Mouse (Mus musculus): ENCODE measurements at regions not wholly inside any gene's neighbourhood (a gene's known extent, or its start where the extent isn't known, plus 50 kb on each side); places are given as distances from the start of the nearest gene placed in this dataset.
"Not testable (repeated sequence)": the region's sequence is repeated elsewhere in the genome, so short reads cannot be mapped to it uniquely, and the experiment has no call there.

DNA sequence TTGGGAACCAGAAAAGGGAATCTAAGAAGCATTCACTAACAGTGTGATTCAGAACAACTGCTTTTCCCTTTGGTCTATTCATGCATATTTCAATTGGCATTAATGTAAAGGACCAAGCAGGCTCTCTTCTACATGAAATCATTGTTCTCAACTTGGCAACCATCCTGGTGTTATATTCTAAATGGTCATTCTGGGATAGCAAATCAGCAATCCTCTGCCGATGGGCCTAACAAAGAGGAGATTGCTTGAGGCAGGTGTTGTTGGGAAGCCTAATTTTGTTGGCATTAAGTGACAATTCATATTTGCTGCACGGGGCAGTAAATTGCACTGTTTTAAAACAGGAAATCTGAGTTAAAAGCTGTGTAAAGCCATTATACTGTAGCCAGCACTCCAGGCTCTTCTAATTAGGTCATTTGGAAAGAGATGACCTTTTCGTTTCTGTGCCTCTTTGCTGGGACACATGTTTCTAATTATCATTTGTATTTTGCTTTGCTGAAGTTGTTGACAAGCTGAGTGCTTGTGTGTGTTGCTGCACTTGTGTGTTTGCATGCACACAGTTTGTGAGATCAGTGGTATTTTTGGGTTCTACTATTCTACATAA lies 275.4 kb downstream of the Cetn3 start:
- no peak for DNase-seq (ENCODE audit: low spot score)

DNA sequence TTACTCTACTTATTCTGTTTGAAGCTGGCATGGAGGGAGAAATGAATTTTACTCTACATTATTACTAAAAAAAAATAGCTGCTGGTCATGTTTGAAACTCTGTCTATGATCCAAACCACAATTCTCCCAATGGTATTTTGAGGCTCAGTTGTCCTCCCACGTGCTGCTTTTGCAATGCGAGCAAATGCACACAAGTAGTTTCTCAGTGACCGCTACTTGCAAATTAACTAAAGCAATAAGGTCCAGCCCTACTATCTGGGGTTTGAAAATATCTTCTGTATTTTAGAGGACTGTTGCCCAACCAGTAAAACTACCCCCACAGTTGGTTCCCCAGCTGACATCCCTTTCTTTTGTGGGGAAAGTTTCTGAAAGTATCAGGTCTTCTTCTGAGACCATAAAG lies 276.0 kb downstream of the Cetn3 start:
- DNase-seq (ENCODE audit: low spot score) = no peak

- peak; percentile 23 for DNase-seq (ENCODE audit: low spot score)
Measured at GRCm38 (mm10) chr13:82059498-82059897, 276.6 kb downstream of the Cetn3 start.

DNA sequence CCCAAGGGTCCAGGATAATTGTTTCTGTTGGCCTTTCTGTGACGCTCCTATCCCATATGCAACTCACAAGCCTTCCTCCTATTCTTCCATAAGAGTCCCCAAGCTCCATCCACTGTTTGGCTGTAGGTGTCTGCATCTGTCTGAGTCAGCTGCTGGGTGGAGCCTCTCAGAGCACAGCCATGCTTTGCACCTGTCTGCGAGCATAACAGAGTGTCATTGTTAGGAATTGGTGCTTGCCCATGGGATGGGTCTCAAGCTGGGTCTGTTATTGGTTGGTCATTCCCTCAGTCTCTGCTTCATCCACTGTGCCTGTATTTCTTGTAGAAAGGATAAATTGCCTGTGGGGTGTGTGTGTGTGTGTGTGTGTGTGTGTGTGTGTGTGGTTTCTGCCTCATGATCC lies 281.0 kb downstream of the Cetn3 start:
- DNase-seq (ENCODE audit: low spot score) = not testable (repeated sequence)

DNA sequence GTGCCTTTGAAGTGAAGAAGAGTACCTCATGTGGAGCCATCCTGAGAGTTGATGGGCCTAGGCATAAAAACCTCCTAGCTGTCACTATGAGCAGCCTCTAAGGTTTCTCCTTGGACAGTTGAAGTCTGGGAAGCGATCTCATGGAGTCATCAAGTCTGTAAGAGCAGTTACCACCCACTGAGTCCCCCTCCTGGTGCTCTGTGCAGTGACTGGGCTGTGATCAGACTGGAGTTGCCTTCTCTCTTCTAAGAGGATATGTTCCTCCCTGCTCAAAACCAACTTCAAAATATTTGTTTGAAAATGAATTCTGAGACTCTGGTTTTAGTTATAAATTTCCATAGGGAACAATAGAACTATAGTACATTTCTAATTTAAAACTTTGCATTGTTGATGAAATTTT lies 283.3 kb downstream of the Cetn3 start:
- DNase-seq (ENCODE audit: low spot score) = no peak

- DNase-seq (ENCODE audit: low spot score) = no peak
Measured at GRCm38 (mm10) chr13:82066674-82067270, 283.9 kb downstream of the Cetn3 start.

DNA sequence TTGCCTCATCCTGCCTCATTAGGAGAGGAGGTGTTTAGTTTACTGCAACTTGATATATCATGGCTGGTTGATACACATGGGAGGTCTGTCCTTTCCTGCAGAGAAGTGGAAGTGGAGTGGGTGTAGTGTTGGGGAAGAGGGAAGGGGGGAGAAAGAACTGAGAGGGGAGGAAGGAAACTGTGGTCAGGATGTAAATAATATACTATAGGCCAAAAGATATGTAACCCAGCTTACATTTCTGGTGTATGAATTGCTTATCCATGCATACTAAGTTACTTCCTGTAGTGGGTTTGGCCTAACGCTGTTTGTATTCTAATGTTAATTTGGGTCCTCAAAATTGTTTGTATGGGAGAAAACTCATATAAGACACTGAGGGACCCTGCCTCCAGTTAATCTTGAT lies 289.6 kb downstream of the Cetn3 start:
- no peak for DNase-seq (ENCODE audit: low spot score)

DNA sequence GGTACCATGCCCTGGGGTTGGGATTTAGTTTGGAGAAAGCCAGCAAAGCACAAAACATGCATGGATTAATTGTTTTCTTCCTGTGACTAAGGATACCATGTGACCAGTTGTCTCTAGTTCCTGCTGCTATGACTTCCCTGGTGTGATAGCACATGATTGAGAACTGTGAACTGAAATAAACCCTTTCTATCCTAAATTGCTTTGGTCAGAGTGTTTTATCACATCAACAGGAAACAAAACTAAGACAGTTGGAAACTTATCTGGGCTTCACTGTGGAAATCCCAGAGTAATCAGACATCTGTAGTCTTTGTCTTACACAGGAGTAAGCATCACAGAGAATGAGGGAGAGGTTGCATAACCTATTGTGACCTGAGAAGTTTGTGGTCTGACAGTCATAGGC lies 290.5 kb downstream of the Cetn3 start:
- no peak for DNase-seq (ENCODE audit: low spot score)

- no peak for DNase-seq (ENCODE audit: low spot score)
Measured at GRCm38 (mm10) chr13:82081375-82081774, 298.5 kb downstream of the Cetn3 start.

GRCm38 (mm10) chr13:82087635-82088034 lies 304.8 kb downstream of the Cetn3 start:
- no peak for DNase-seq (ENCODE audit: low spot score)

GRCm38 (mm10) chr13:82092186-82092585 lies 309.3 kb downstream of the Cetn3 start:
- DNase-seq (ENCODE audit: low spot score) = peak; percentile 4

DNA sequence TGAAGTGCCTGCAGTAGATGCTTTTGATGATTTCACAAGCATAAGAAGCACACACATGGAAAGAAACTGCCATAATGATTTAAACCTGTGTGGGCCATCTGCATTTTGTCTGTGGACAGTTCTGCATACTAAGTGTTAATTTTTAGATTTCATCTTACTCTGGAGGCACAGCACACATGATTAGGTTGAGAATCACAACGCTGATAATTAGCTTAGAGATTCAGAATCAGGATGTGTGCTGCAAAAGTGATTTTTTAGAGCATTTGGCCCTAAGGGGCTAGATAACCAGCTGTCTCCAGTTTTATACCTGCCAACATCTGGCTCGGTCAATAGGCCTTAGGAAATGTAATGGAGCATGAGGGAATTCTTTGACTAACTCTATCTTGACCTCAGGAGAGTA lies 323.2 kb downstream of the Cetn3 start:
- DNase-seq (ENCODE audit: low spot score) = no peak

DNA sequence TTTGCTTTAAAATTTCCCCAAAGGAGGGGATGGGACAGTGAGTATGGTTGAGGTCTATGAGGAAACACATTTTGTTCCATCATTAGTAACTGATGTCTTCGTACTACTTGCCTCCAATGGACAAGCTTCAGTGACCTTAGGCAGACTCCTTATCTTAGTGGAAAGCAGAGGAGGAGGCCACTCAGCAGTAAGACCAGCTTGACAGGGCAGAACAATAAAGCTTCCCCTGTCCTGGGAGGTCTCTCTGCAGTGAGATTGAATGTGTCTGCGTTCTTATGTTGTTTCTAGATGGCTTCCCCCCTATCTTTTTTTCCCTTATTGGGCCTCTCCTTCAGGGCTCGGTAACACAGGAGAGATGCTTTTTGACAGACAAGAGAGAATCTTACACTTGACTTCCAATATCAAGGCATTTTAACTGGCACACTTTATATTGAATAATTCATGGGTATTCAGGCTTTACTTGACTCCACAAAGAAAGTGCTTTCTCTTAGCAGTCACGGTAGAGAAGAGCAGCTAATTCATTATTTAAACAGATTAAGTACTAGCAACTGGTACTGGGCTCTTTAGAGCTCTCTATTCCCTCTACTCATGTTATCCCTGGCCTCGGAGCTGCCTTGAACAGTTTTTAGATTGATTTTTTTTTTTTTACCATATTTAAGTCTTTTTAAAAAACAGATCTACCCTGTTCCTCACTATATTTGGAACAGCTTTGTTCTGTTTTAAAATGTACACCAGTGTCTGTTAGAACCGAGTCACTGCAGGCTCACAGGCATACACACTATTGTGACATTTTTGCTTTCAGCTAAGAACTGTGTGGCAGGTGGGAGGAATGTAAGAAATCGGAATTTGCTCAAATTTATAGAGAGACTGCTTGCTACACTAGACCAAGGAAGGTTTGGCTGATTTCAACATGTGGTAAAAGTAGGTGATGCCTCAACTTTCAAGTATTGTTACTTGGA lies 347.2 kb downstream of the Cetn3 start:
- DNase-seq (ENCODE audit: low spot score) = no peak

Measured in ovary, adult 18-20 months (tissue).